Mouse (Mus musculus) liver, adult 2 months (tissue): ENCODE measurements around the gene Mindy4.

Experiments used
- CTCF ChIP-seq: fragments of 200-500 bp; IDR thresholded peaks from 2 replicates; pipeline ENCODE4 v1.5.1; 2011; ENCODE audit warnings: low read depth, low read length, control low read depth
- POLR2A ChIP-seq: fragments of 200-500 bp; IDR thresholded peaks from 2 replicates; pipeline ENCODE4 v1.6.1; 2011; ENCODE audit warnings: low read length, control low read depth; ENCODE audit not compliant: insufficient read depth; ENCODE audit errors: extremely low read depth

DNA sequence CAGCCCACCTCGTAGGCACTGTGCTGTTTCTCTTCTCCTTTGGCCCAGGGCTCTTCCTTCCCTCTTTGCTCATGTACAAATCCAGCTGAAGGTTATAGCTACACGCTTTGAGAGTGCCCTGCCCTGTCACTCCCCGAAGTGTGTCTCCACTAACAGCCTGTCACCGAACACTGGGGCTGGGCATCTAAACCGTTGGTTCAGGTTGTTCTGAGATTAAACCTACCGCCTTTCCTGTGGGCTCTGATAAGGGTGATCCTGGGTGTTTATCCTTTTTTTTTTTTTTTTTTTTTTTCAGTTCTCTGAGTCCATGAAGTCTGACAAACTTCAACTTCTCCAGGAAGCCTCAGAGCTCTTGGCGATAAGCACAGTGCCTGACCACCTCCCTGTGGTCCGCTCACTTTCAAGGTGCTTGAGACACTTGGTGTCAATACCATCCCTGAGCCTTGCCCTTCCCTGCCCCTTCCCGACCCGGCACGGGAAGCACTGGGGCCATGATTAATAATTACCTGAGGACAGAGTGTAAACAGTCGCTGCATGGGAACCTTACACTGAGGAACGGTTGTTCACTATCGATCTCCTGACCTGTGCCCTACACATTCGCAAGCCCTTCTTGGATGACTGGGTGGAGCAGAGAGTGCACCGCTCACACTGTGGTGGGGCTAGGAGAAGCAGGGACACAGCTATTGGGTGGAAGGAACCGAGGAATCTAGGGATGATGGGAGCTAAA is 120.9 kb downstream of the Mindy4 start:
- TF ChIP-seq CTCF: no peak
- no peak for TF ChIP-seq POLR2A
